Mouse (Mus musculus): ENCODE measurements around the gene Ptpn21. TPM values are rescaled to one million over a fixed set of nuclear protein-coding genes. Genes with fewer than 3 reads are reported as not detected.
A peak's percentile ranks its signal among the peaks of the same experiment; 100 is the strongest.

Ptpn21 gene
- polyA plus RNA-seq, 1 experiment from 2014 or later = 7.3 TPM

- peak within 1 kb of the TSS; percentile 65 for H3K4me2 ChIP-seq (replicated peaks)
- 6% methylated on average over 32 of the region's 32 CpGs for WGBS
- ATAC-seq (ENCODE audit: low FRiP score, low read depth) = peak; percentile 94
- H3K9ac ChIP-seq = peak within 1 kb of the TSS; percentile 63
- H3K36me3 ChIP-seq = no peaks in the 10 kb centered on the region; the same call in 1 of the 2 replicates
- H3K27ac ChIP-seq = no peak within 1 kb of the TSS; the same call in 1 of the 2 replicates
- 0 out of 2 replicates have a peak, but pooled peaks cover 4% of the 10 kb centered on the region for H3K4me1 ChIP-seq
- H3K27me3 ChIP-seq (replicated peaks) = no peaks in the 10 kb centered on the region
- H3K9me3 ChIP-seq = peaks cover 4% of the 10 kb centered on the region; the same call in 1 of the 2 replicates
- H3K4me3 ChIP-seq = peak within 1 kb of the TSS; percentile 71
These were observed 109.6 kb downstream of the Ptpn21 start, which contains the start of gene Spata7 for GRCm38 (mm10) chr12:98627392-98628259. Spata7 (plus strand) TSS chr12:98628157.

Other genes starting within 250 kb of the Ptpn21 start
- 24.8 and 30.7 TPM in 2 replicates for gene Kcnk10, start 159.1 kb downstream of the Ptpn21 start, polyA plus RNA-seq (2016; fragmentation: Nextera tagmentation; extraction: Ambion mirVana)
- 23.4 and 26.4 TPM in 2 replicates for gene Spata7, start 109.2 kb downstream of the Ptpn21 start, polyA plus RNA-seq (2016; fragmentation: Nextera tagmentation; extraction: Ambion mirVana)
- gene Zc3h14, start 9.6 kb upstream of the Ptpn21 start, polyA plus RNA-seq (2016; fragmentation: Nextera tagmentation; extraction: Ambion mirVana) = 139 and 146 TPM in 2 replicates
- 16.1 and 16.8 TPM in 2 replicates for gene Eml5, start 164.1 kb upstream of the Ptpn21 start, polyA plus RNA-seq (2016; fragmentation: Nextera tagmentation; extraction: Ambion mirVana)
- gene Ttc8, start 183.2 kb upstream of the Ptpn21 start, polyA plus RNA-seq (2016; fragmentation: Nextera tagmentation; extraction: Ambion mirVana) = 34.3 and 36.1 TPM in 2 replicates

Data from neural tube, embryonic 12.5 days (tissue).